Mouse (Mus musculus) stomach, embryonic 16.5 days (tissue): ENCODE measurements around the gene Ephx3. TPM values are rescaled to one million over a fixed set of nuclear protein-coding genes. Genes with fewer than 3 reads are reported as not detected.
A peak's percentile ranks its signal among the peaks of the same experiment; 100 is the strongest.

Experiments
- ATAC-seq: fragments of 200-750 bp; cut with Nextera tagmentation; 2 replicates; pipeline ENCODE4 v1.8.0; 2017; ENCODE audit warnings: moderate number of reproducible peaks, moderate TSS enrichment; ENCODE audit not compliant: insufficient read depth, low FRiP score
- H3K27ac ChIP-seq: fragments of 300-500 bp; sonication (generic); 2 replicates; pipeline ENCODE4 v1.5.1; 2014; ENCODE audit warnings: low read length
- H3K27me3 ChIP-seq: fragments of 300-500 bp; sonication (generic); 2 replicates; pipeline ENCODE4 v1.6.1; 2014; ENCODE audit warnings: low read length, control low read depth, mixed read lengths; ENCODE audit not compliant: control insufficient read depth, insufficient read depth
- H3K36me3 ChIP-seq: fragments of 300-500 bp; sonication (generic); 2 replicates; pipeline ENCODE4 v1.6.1; 2014; ENCODE audit warnings: low read length; ENCODE audit not compliant: control insufficient read depth, insufficient read depth
- H3K4me1 ChIP-seq: fragments of 300-500 bp; sonication (generic); 2 replicates; pipeline ENCODE4 v1.6.1; 2014; ENCODE audit warnings: low read length, control low read depth, mixed read lengths; ENCODE audit not compliant: control insufficient read depth, insufficient read depth
- H3K4me2 ChIP-seq: fragments of 300-500 bp; sonication (generic); 2 replicates; pipeline ENCODE4 v1.6.1; 2014; ENCODE audit warnings: low read depth, low read length, mixed read lengths
- H3K4me3 ChIP-seq: fragments of 300-500 bp; sonication (generic); replicated peaks from 2 replicates; pipeline ENCODE4 v1.5.1; 2014; ENCODE audit warnings: mild to moderate bottlenecking, low read length
- H3K9ac ChIP-seq: fragments of 300-500 bp; sonication (generic); 2 replicates; pipeline ENCODE4 v1.6.1; 2014; ENCODE audit warnings: low read length
- H3K9me3 ChIP-seq: fragments of 300-500 bp; sonication (generic); replicated peaks from 2 replicates; pipeline ENCODE4 v1.6.1; 2016; ENCODE audit warnings: low read length, control low read depth; ENCODE audit not compliant: control insufficient read depth
- WGBS: fragments of 180-500 bp; shearing (Covaris S2); extraction: QIAGEN DNeasy Blood & Tissue Kit; methylation state at CpG from one replicate; pipeline ENCODE4 v1.1.7; 2014; 5-methylcytosine and 5-hydroxymethylcytosine counted together
- polyA plus RNA-seq: library from polyadenylated mRNA; unstranded; fragments of >200 nt; fragmentation: Nextera tagmentation; extraction: Ambion mirVana; gene quantifications from 2 replicates; pipeline ENCODE4 v1.2.1, GENCODE M21; 2015

The Ephx3 gene
- polyA plus RNA-seq, 1 experiment from 2014 or later: 14.4 TPM

GRCm38 (mm10) chr17:32142907-32143854, 46.2 kb downstream of the Ephx3 start:
- Histone ChIP-seq H3K36me3 (peaks cover 11% of the 10 kb centered on the region), H3K27me3 (no peaks in the 10 kb centered on the region), H3K9ac (peak overlapping the region; percentile 52; the same call in 1 of the 2 replicates), H3K4me1 (no peaks in the 10 kb centered on the region), H3K4me2 (peak overlapping the region; percentile 45), H3K9me3 (no peaks in the 10 kb centered on the region), H3K27ac (no peak overlapping the region), H3K4me3 (0 out of 2 replicates have a peak overlapping the region, but pooled peaks have one; percentile 19)
- WGBS: 33% methylated on average over 39 of the region's 39 CpGs
- peak; percentile 43; the same call in 1 of the 2 replicates for ATAC-seq

- ATAC-seq: no peak
- no peaks in the 10 kb centered on the region for H3K4me1 ChIP-seq
- no peak overlapping the region for H3K4me3 ChIP-seq
- WGBS: 93% methylated on average over 1 of the region's 1 CpGs
- no peak overlapping the region for H3K27ac ChIP-seq
- no peaks in the 10 kb centered on the region for H3K27me3 ChIP-seq
- no peaks in the 10 kb centered on the region for H3K9me3 ChIP-seq
- H3K36me3 ChIP-seq: peaks cover 11% of the 10 kb centered on the region
- no peak overlapping the region for H3K9ac ChIP-seq
- no peak overlapping the region for H3K4me2 ChIP-seq
These were observed 47.1 kb downstream of the Ephx3 start for GRCm38 (mm10) chr17:32142234-32142633.

Other genes starting within 250 kb of the Ephx3 start
- gene Rrp1b, start 153.4 kb downstream of the Ephx3 start, polyA plus RNA-seq: 40.1 and 42.6 TPM in 2 replicates
- gene Hsf2bp, start 153.2 kb downstream of the Ephx3 start, polyA plus RNA-seq: 0.07 and 0.45 TPM in 2 replicates
- 12.1 and 14.5 TPM in 2 replicates for gene Notch3, start 22.7 kb downstream of the Ephx3 start, polyA plus RNA-seq
- 51.7 and 58.0 TPM in 2 replicates for gene Brd4, start 95.2 kb upstream of the Ephx3 start, polyA plus RNA-seq
- gene Akap8, start 131.7 kb upstream of the Ephx3 start, polyA plus RNA-seq: 94.7 and 98.8 TPM in 2 replicates
- gene Akap8l, start 161.1 kb upstream of the Ephx3 start, polyA plus RNA-seq: 72.0 and 78.9 TPM in 2 replicates
- 23.7 and 24.5 TPM in 2 replicates for gene Wiz, start 199.9 kb upstream of the Ephx3 start, polyA plus RNA-seq
- gene Rasal3, start 214.0 kb upstream of the Ephx3 start, polyA plus RNA-seq: 1.8 and 2.1 TPM in 2 replicates
- gene Pglyrp2, start 234.6 kb upstream of the Ephx3 start, polyA plus RNA-seq: 0.39 and 0.84 TPM in 2 replicates